Mouse (Mus musculus) gastrocnemius, postnatal 36 days (tissue): ENCODE data around the gene Chd9. TPM values are rescaled to one million over a fixed set of nuclear protein-coding genes. Genes with fewer than 3 reads are reported as not detected.
A peak's percentile ranks its signal among the peaks of the same experiment; 100 is the strongest.

ENCODE experiments used
- DNase-seq, 2 experiments: peaks; one replicate each; pipeline ENCODE4 v3.0.0; 2022
- intact Hi-C: fragments of 180-260 bp; cut with DNase I; formaldehyde crosslinking; loops from one replicate; pipeline ENCODE4 v1.15.1; 2025
- microRNA-seq, 2 experiments: library from miRNA; unstranded; fragments of <30 nt; microRNA quantifications; one replicate each; pipeline ENCODE4 v1.2.0; 2021
- total RNA-seq, 2 experiments: library from RNA; stranded (reverse); gene quantifications; 2 replicates each; pipeline ENCODE4 v1.2.3; 2021

The Chd9 gene
- total RNA-seq, 2 experiments from 2014 or later: 47.5 to 68.0 TPM

- intact Hi-C loops: no loop called here
- DNase-seq: no peak
Observed at GRCm38 (mm10) chr8:91060555-91061471, 232.7 kb downstream of the Chd9 start.

- DNase-seq: no peak
- intact Hi-C loops: no loop called here
Observed at GRCm38 (mm10) chr8:91065179-91065578, 237.0 kb downstream of the Chd9 start.

- intact Hi-C loops: no loop called here
- DNase-seq: no peak
Observed at GRCm38 (mm10) chr8:91069407-91069806, 241.3 kb downstream of the Chd9 start.

GRCm38 (mm10) chr8:91069834-91070233, 241.7 kb downstream of the Chd9 start, which contains the start of gene Rbl2:
TSS of gene Rbl2 (plus strand) at chr8:91070057.
- peak; percentile 88 to 91 for DNase-seq
- intact Hi-C loops: no loop called here

GRCm38 (mm10) chr8:91070275-91070859, 242.2 kb downstream of the Chd9 start:
- DNase-seq: peak; percentile 62 to 70
- intact Hi-C loops: no loop called here

GRCm38 (mm10) chr8:91077077-91077867, 249.1 kb downstream of the Chd9 start:
- DNase-seq: no peak
- intact Hi-C loops: no loop called here

GRCm38 (mm10) chr8:91079678-91080077, 251.5 kb downstream of the Chd9 start:
- no peak for DNase-seq
- intact Hi-C loops: no loop called here

- intact Hi-C loops: no loop called here
- DNase-seq: no peak
Observed at GRCm38 (mm10) chr8:91081911-91082310, 253.8 kb downstream of the Chd9 start.

- no peak for DNase-seq
- intact Hi-C loops: no loop called here
Observed at GRCm38 (mm10) chr8:91082428-91082827, 254.3 kb downstream of the Chd9 start.

GRCm38 (mm10) chr8:91088452-91088851, 260.3 kb downstream of the Chd9 start:
- DNase-seq: no peak
- intact Hi-C loops: no loop called here

- no peak for DNase-seq
- intact Hi-C loops: no loop called here
Observed at GRCm38 (mm10) chr8:91089601-91090000, 261.4 kb downstream of the Chd9 start.

- no peak for DNase-seq
- intact Hi-C loops: no loop called here
Observed at GRCm38 (mm10) chr8:91094135-91094534, 266.0 kb downstream of the Chd9 start.

- no peak for DNase-seq
- intact Hi-C loops: no loop called here
Observed at GRCm38 (mm10) chr8:91098106-91098505, 270.0 kb downstream of the Chd9 start.

Small RNA genes within 50 kb of the gene (microRNA-seq; reads per million reads assigned to microRNA genes)
- 0 reads per million in 2 experiments for gene Gm44382

Other genes with a start within 250 kb of the Chd9 start
- gene Gm19935, start 11.0 kb upstream of the Chd9 start, total RNA-seq: not detected
- 10 to 100 TPM; 27.0 to 43.9 TPM for gene Rbl2, start 241.7 kb downstream of the Chd9 start, total RNA-seq